Mouse (Mus musculus): Measurements from ENCODE around the gene Asb4.

- peak; percentile 91 to 94 for TF ChIP-seq CTCF (conservative IDR thresholded peaks at IDR 0.05 in 1 of 2, IDR thresholded peaks at IDR 0.05 in 1 of 2; ENCODE audit: low read depth in 2 of 2, low read length in 2 of 2)
- no peak for TF ChIP-seq MEF2A (IDR thresholded peaks at IDR 0.05; ENCODE audit: borderline replicate concordance, low read depth, low read length)
- TF ChIP-seq HCFC1 (IDR thresholded peaks at IDR 0.05; ENCODE audit: low read depth, low read length), result no peak
- TF ChIP-seq POLR2A (IDR thresholded peaks at IDR 0.05; ENCODE audit: low read depth, low read length), result no peak
- no peak for TF ChIP-seq RCOR1 (conservative IDR thresholded peaks at IDR 0.05; ENCODE audit: low read depth, low read length)
- TF ChIP-seq PAX5 (IDR thresholded peaks at IDR 0.05; ENCODE audit: low read length), result no peak
- no peak for TF ChIP-seq TBP (conservative IDR thresholded peaks at IDR 0.05; ENCODE audit: low read depth, low read length)
- TF ChIP-seq EP300 (IDR thresholded peaks at IDR 0.05; ENCODE audit: low read length), result no peak
- no peak for TF ChIP-seq BHLHE40 (IDR thresholded peaks at IDR 0.05; ENCODE audit: low read depth, low read length)
Measured at GRCm38 (mm10) chr6:5410697-5411391, 27.7 kb downstream of the Asb4 start.

Data from CH12.LX (cell line).